Mouse (Mus musculus): ENCODE data around the gene F8.
A peak's percentile ranks its signal among the peaks of the same experiment; 100 is the strongest.

The F8 gene

GRCm38 (mm10) chrX:75138182-75138581, 244.2 kb downstream of the F8 start:
- no peak for DNase-seq (ENCODE audit: low spot score)

GRCm38 (mm10) chrX:75137729-75138128, 244.7 kb downstream of the F8 start:
- DNase-seq (ENCODE audit: low spot score): peak; percentile 60

GRCm38 (mm10) chrX:75136938-75137337, 245.5 kb downstream of the F8 start:
- DNase-seq (ENCODE audit: low spot score): no peak

GRCm38 (mm10) chrX:75130467-75131160, 251.8 kb downstream of the F8 start, which contains the start of gene Mpp1:
TSS of gene Mpp1 (minus strand) at chrX:75131016.
- peak; percentile 84 for DNase-seq (ENCODE audit: low spot score)

- DNase-seq (ENCODE audit: low spot score): peak; percentile 53
Observed at GRCm38 (mm10) chrX:75129474-75129873, 252.9 kb downstream of the F8 start.

- DNase-seq (ENCODE audit: low spot score): no peak
Observed at GRCm38 (mm10) chrX:75128333-75128980, 254.0 kb downstream of the F8 start.

GRCm38 (mm10) chrX:75126893-75127292, 255.5 kb downstream of the F8 start:
- no peak for DNase-seq (ENCODE audit: low spot score)

GRCm38 (mm10) chrX:75125606-75126005, 256.8 kb downstream of the F8 start:
- no peak for DNase-seq (ENCODE audit: low spot score)
